Mouse (Mus musculus) hindbrain, embryonic 14.5 days (tissue): ENCODE measurements at regions not wholly inside any gene's neighbourhood (a gene's known extent, or its start where the extent isn't known, plus 50 kb on each side); places are given as distances from the start of the nearest gene placed in this dataset.
A peak's percentile ranks its signal among the peaks of the same experiment; 100 is the strongest.
"Not testable (repeated sequence)": the region's sequence is repeated elsewhere in the genome, so short reads cannot be mapped to it uniquely, and the experiment has no call there.

ENCODE experiments used
- ATAC-seq: fragments of 200-750 bp; cut with Nextera tagmentation; 2 replicates; pipeline ENCODE4 v1.8.0; 2017; ENCODE audit warnings: moderate number of reproducible peaks, mild to moderate bottlenecking, moderate TSS enrichment, moderate library complexity; ENCODE audit not compliant: low FRiP score
- DNase-seq: peaks from one replicate; pipeline ENCODE4 v3.0.0-alpha.2; 2015; ENCODE audit warnings: low spot score
- H3K27ac ChIP-seq: fragments of 300-500 bp; sonication (generic); 2 replicates; pipeline ENCODE4 v1.5.1; 2014; ENCODE audit warnings: mild to moderate bottlenecking, moderate library complexity
- H3K27me3 ChIP-seq: fragments of 300-500 bp; sonication (generic); 2 replicates; pipeline ENCODE4 v1.6.1; 2014; ENCODE audit warnings: mild to moderate bottlenecking, low read length, mixed read lengths; ENCODE audit not compliant: control insufficient read depth, insufficient read depth
- H3K36me3 ChIP-seq: fragments of 300-500 bp; sonication (generic); replicated peaks from 2 replicates; pipeline ENCODE4 v1.6.1; 2014; ENCODE audit not compliant: control insufficient read depth, insufficient read depth
- H3K4me1 ChIP-seq: fragments of 300-500 bp; sonication (generic); replicated peaks from 2 replicates; pipeline ENCODE4 v1.6.1; 2014; ENCODE audit warnings: antibody characterized with exemption, low read length, mixed read lengths; ENCODE audit not compliant: control insufficient read depth, insufficient read depth
- H3K4me2 ChIP-seq: fragments of 300-500 bp; sonication (generic); replicated peaks from 2 replicates; pipeline ENCODE4 v1.6.1; 2014; ENCODE audit warnings: mild to moderate bottlenecking, moderate library complexity
- H3K4me3 ChIP-seq: fragments of 300-500 bp; sonication (generic); replicated peaks from 2 replicates; pipeline ENCODE4 v1.5.1; 2014; ENCODE audit warnings: mild to moderate bottlenecking, low read length
- H3K9ac ChIP-seq: fragments of 300-500 bp; sonication (generic); 2 replicates; pipeline ENCODE4 v1.6.1; 2014
- H3K9me3 ChIP-seq: fragments of 300-500 bp; sonication (generic); 2 replicates; pipeline ENCODE4 v1.6.1; 2016; ENCODE audit warnings: low read length; ENCODE audit not compliant: control insufficient read depth
- WGBS: fragments of 180-500 bp; shearing (Covaris S2); extraction: QIAGEN DNeasy Blood & Tissue Kit; methylation state at CpG from one replicate; pipeline ENCODE4 v1.1.7; 2014; 5-methylcytosine and 5-hydroxymethylcytosine counted together

DNA sequence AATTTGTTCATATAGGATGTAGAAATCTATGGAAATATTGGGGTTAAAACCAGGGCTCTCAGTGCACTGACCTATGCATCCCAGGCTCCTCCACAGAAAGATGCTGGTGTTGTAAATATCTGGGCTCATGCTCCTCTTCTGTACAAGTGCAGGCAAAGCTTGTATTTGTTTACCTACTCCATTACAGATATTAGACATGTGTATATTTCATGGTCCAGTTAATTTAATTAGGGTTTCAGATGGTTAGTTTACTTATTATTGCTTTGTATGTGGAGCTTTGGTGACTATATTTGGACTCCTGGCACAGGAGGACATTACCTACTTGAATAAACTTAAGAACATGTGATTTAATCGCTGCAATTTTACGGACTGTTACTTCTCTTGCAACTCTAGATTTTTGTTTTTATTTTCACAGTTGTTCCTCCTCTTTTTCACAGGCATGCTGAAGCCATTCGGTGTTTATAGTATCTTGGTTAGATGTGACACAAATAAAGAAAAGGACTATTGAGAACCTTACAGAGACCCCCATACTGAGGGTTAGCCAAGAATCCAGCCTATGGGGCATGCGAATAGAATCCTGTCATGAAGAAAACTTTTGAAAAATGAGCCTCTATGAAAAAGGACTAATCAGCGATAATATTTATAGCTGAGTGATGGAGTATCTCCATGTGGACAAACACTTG, 738.4 kb downstream of the Gm21833 start:
- Histone ChIP-seq H3K4me2 (no peak overlapping the region), H3K9me3 (no peaks in the 10 kb centered on the region), H3K4me3 (no peak overlapping the region), H3K4me1 (no peaks in the 10 kb centered on the region), H3K36me3 (no peaks in the 10 kb centered on the region), H3K27me3 (no peaks in the 10 kb centered on the region), H3K9ac (no peak overlapping the region), H3K27ac (no peak overlapping the region)
- DNase-seq: no peak
- ATAC-seq: peak; percentile 43; the same call in 1 of the 2 replicates
- 89% methylated on average over 5 of the region's 5 CpGs for WGBS

DNA sequence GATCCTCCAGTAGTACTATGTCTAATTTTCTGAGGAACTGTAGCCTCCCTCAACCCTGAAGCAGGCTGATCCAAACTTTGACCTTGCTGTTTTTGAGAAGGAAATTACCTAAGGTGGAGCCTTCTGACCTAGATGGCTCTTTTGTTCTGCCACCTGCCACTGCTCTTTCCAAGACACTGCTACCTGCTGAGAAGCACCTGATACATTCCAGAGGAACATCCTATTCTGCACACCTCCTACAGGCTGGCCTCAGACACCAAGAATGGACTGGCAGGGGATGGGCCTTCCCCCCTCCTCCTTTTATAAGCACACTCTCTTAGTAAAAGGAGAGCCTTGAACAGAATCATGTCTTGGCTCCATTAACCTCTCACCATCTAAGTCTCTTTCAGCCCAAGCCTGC, 750.9 kb downstream of the Gm21833 start:
- not testable (repeated sequence) for DNase-seq, H3K4me3 ChIP-seq, H3K9me3 ChIP-seq, H3K4me1 ChIP-seq, H3K36me3 ChIP-seq, ATAC-seq, H3K27me3 ChIP-seq, H3K27ac ChIP-seq, H3K9ac ChIP-seq, H3K4me2 ChIP-seq

DNA sequence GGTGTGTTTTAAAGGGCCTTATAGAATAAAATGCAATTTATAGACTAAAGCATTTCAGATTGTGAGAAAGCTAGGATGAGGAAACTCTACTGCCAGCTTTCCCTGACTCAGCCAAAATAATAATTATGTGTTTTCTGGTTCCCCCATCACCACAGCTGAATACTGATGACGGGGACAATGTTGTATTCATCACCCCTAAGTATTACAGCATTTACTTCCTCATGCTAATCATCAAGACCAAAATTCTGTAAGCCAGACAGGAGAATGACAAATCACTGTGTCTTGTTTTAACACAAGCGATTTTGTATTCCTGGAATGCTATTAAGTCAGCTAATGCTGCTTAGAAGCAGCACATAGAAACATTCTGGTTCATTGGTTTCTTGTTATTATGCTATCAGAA, 778.6 kb downstream of the Gm21833 start:
- ATAC-seq: no peak
- Histone ChIP-seq H3K9me3 (no peaks in the 10 kb centered on the region), H3K4me2 (no peak overlapping the region), H3K27ac (no peak overlapping the region), H3K9ac (no peak overlapping the region), H3K4me3 (no peak overlapping the region), H3K27me3 (no peaks in the 10 kb centered on the region), H3K36me3 (no peaks in the 10 kb centered on the region), H3K4me1 (no peaks in the 10 kb centered on the region)
- 64% methylated on average over 2 of the region's 2 CpGs for WGBS
- no peak for DNase-seq

DNA sequence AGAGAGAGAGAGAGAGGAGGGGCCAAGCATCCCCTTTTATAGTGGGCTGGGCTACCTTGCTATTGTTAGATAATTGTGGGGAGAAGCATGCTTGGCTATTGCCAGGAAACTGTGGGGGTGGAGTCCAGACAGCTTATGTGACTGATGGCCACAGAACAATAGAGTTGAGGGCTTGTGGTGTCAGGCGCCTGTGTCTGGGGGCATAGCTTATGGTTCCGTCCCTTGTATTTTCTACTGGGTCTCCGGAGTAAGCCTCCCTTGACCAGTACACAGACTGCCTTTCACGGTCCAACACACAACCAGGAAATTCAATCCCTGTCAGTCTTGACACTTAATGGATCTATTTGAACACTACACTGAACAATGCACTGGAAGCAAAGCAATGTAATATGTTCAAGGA, 781.1 kb downstream of the Gm21833 start:
- H3K9ac ChIP-seq: no peak overlapping the region
- ATAC-seq: no peak
- H3K4me2 ChIP-seq: no peak overlapping the region
- H3K4me3 ChIP-seq: no peak overlapping the region
- H3K4me1 ChIP-seq: no peaks in the 10 kb centered on the region
- H3K27me3 ChIP-seq: no peaks in the 10 kb centered on the region
- H3K36me3 ChIP-seq: no peaks in the 10 kb centered on the region
- H3K27ac ChIP-seq: no peak overlapping the region
- no peak for DNase-seq
- WGBS: 52% methylated on average over 4 of the region's 4 CpGs
- H3K9me3 ChIP-seq: no peaks in the 10 kb centered on the region
